Mouse (Mus musculus) midbrain, embryonic 15.5 days (tissue): Measurements from ENCODE around the gene Plch1. TPM values are rescaled to one million over a fixed set of nuclear protein-coding genes. Genes with fewer than 3 reads are reported as not detected.

Experiments
- ATAC-seq: fragments of 200-750 bp; cut with Nextera tagmentation; replicated peaks from 2 replicates; pipeline ENCODE4 v1.8.0; 2017; ENCODE audit warnings: moderate TSS enrichment
- H3K27ac ChIP-seq: fragments of 300-500 bp; sonication (generic); 2 replicates; pipeline ENCODE4 v1.5.1; 2015; ENCODE audit warnings: mild to moderate bottlenecking, inconsistent platforms
- H3K27me3 ChIP-seq: fragments of 300-500 bp; sonication (generic); replicated peaks from 2 replicates; pipeline ENCODE4 v1.6.1; 2015; ENCODE audit warnings: inconsistent platforms
- H3K36me3 ChIP-seq: fragments of 300-500 bp; sonication (generic); replicated peaks from 2 replicates; pipeline ENCODE4 v1.6.1; 2015; ENCODE audit warnings: inconsistent platforms
- H3K4me1 ChIP-seq: fragments of 300-500 bp; sonication (generic); 2 replicates; pipeline ENCODE4 v1.6.1; 2015; ENCODE audit warnings: inconsistent platforms
- H3K4me2 ChIP-seq: fragments of 300-500 bp; sonication (generic); 2 replicates; pipeline ENCODE4 v1.6.1; 2015; ENCODE audit warnings: inconsistent platforms, mild to moderate bottlenecking, moderate library complexity
- H3K4me3 ChIP-seq: fragments of 300-500 bp; sonication (generic); 2 replicates; pipeline ENCODE4 v1.5.1; 2015; ENCODE audit warnings: mild to moderate bottlenecking, inconsistent platforms
- H3K9ac ChIP-seq: fragments of 300-500 bp; sonication (generic); 2 replicates; pipeline ENCODE4 v1.6.1; 2015; ENCODE audit warnings: mild to moderate bottlenecking, inconsistent platforms
- H3K9me3 ChIP-seq: fragments of 300-500 bp; sonication (generic); 2 replicates; pipeline ENCODE4 v1.6.1; 2016; ENCODE audit warnings: inconsistent platforms
- WGBS: fragments of 180-500 bp; shearing (Covaris S2); methylation state at CpG from one replicate; pipeline ENCODE4 v1.1.7; 2015; ENCODE audit warnings: mixed read lengths; 5-methylcytosine and 5-hydroxymethylcytosine counted together
- polyA plus RNA-seq: library from polyadenylated mRNA; unstranded; fragments of >200 nt; fragmentation: Nextera tagmentation; extraction: Ambion mirVana; gene quantifications from 2 replicates; pipeline ENCODE4 v1.2.1, GENCODE M21; 2015

Plch1 gene
- polyA plus RNA-seq, 1 experiment from 2014 or later = 11.0 TPM

DNA sequence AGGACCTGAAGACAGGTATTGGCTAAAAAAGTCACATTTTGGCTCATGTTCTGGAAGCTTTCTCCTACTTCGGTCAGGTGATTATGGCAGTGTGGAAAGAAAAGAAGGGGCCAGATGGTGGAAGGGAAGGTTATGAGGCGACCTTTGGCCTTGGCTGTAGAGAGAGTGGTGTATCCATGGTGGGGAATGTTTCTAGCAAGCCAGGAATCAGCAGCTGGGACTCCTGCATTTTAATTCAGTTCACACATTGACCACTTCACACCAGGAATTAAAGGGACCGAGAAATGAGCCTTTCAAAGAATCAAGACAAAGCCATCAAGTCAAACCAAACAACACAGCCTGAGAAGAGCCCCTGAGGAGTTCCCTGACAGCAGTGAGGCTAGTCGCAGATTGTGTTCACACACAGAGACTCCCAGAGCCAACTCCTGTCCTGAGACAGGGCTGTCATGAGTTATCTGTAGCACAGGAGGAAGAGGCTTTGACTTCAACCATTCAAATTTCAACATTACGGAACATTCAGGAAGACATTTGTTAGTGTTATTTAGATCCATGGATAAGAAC is 112.4 kb downstream of the Plch1 start:
- no peak overlapping the region for H3K4me3 ChIP-seq
- H3K9ac ChIP-seq = no peak overlapping the region
- ATAC-seq = no peak
- no peak overlapping the region for H3K4me2 ChIP-seq
- H3K9me3 ChIP-seq = no peaks in the 10 kb centered on the region
- H3K36me3 ChIP-seq = no peaks in the 10 kb centered on the region
- no peak overlapping the region for H3K27ac ChIP-seq
- H3K4me1 ChIP-seq = no peaks in the 10 kb centered on the region
- 46% methylated on average over 5 of the region's 5 CpGs for WGBS
- H3K27me3 ChIP-seq = no peaks in the 10 kb centered on the region

DNA sequence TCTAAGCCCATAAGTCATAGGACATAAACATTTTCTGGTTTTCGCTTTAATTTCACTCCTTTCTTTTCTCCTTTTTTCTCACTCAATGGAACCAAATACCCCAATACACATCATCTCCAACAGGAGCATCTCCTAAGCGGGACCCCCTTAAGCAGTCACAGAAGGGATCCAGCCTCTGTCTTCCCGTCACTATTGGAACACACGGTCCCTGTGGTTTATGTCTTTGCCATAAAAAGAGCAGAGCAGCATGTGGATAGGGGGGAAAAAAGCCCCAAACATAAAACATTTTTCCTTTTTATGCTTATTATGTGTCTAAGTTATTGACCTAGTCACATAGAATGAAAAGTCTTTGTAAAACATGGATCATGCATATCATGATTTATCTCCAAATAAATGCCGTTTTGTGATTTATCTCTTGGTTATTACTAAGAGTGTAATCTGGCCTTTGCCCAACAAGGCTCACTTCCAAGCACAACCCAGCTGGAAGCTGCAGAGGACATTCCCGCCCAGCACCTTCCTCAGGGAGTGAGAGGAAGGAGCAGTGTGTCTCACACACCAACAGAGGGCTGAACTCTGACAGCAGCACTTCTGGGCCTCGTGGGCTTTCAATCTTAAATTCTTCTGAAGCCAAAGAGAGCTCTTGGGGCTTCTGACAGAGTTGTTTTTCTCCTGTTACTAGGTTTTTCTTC is 126.5 kb downstream of the Plch1 start:
- 82% methylated on average over 7 of the region's 7 CpGs for WGBS
- ATAC-seq = no peak
- no peak overlapping the region for H3K4me2 ChIP-seq
- H3K4me3 ChIP-seq = no peak overlapping the region
- no peak overlapping the region for H3K9ac ChIP-seq
- no peaks in the 10 kb centered on the region for H3K4me1 ChIP-seq
- H3K27me3 ChIP-seq = no peaks in the 10 kb centered on the region
- H3K27ac ChIP-seq = no peak overlapping the region
- H3K36me3 ChIP-seq = no peaks in the 10 kb centered on the region
- H3K9me3 ChIP-seq = no peaks in the 10 kb centered on the region

GRCm38 (mm10) chr3:63760821-63761220 is 138.5 kb downstream of the Plch1 start:
- WGBS = 70% methylated on average over 1 of the region's 1 CpGs
- ATAC-seq = no peak
- H3K4me2 ChIP-seq = no peak overlapping the region

GRCm38 (mm10) chr3:63740073-63740472 is 159.2 kb downstream of the Plch1 start:
- WGBS = 32% methylated on average over 2 of the region's 2 CpGs
- no peak overlapping the region for H3K27ac ChIP-seq
- no peaks in the 10 kb centered on the region for H3K27me3 ChIP-seq
- no peak overlapping the region for H3K4me3 ChIP-seq
- H3K4me2 ChIP-seq = no peak overlapping the region
- H3K9ac ChIP-seq = no peak overlapping the region
- H3K4me1 ChIP-seq = 0 out of 2 replicates have a peak, but pooled peaks cover 3% of the 10 kb centered on the region
- H3K9me3 ChIP-seq = no peaks in the 10 kb centered on the region
- ATAC-seq = peak; percentile 67
- no peaks in the 10 kb centered on the region for H3K36me3 ChIP-seq

More at GRCm38 (mm10) chr3:63760821-63761220, 138.5 kb downstream of the Plch1 start:
- Histone ChIP-seq H3K9me3 (no peaks in the 10 kb centered on the region), H3K36me3 (no peaks in the 10 kb centered on the region), H3K9ac (no peak overlapping the region), H3K4me1 (no peaks in the 10 kb centered on the region), H3K27me3 (no peaks in the 10 kb centered on the region), H3K27ac (no peak overlapping the region), H3K4me3 (no peak overlapping the region)

DNA sequence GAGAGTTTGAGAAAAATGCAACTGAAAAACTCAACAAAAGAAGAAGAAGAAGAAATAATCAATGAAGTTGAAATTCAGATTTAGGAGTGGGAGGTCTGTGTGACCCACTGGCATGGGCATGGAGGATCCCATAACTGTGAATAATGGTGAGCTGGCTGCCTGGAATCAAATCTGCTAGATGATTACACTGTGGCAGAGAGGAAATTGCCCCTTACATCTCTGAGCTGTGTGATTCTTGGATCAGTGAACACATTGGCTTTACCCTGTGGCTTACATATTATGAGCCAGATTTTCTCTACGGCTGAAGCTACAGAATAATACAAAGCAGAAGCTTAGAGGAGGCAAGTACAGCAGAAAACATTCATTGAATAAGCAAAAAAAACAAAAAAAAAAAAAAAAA is 170.9 kb downstream of the Plch1 start:
- WGBS = 70% methylated on average over 1 of the region's 1 CpGs
- H3K9ac ChIP-seq = no peak overlapping the region
- H3K36me3 ChIP-seq = no peaks in the 10 kb centered on the region
- no peak overlapping the region for H3K4me3 ChIP-seq
- no peak overlapping the region for H3K4me2 ChIP-seq
- ATAC-seq = 0 out of 2 replicates have a peak, but pooled peaks have one; percentile 10
- no peaks in the 10 kb centered on the region for H3K9me3 ChIP-seq
- H3K4me1 ChIP-seq = peaks cover 14% of the 10 kb centered on the region
- H3K27ac ChIP-seq = no peak overlapping the region
- H3K27me3 ChIP-seq = no peaks in the 10 kb centered on the region

- H3K9me3 ChIP-seq = no peaks in the 10 kb centered on the region
- ATAC-seq = peak; percentile 74
- H3K27ac ChIP-seq = peak overlapping the region; percentile 69
- no peak overlapping the region for H3K4me3 ChIP-seq
- no peaks in the 10 kb centered on the region for H3K36me3 ChIP-seq
- H3K4me1 ChIP-seq = peaks cover 14% of the 10 kb centered on the region
- WGBS = 47% methylated on average over 4 of the region's 4 CpGs
- no peaks in the 10 kb centered on the region for H3K27me3 ChIP-seq
- H3K4me2 ChIP-seq = no peak overlapping the region
- no peak overlapping the region for H3K9ac ChIP-seq
Measured at GRCm38 (mm10) chr3:63726667-63727342, 172.5 kb downstream of the Plch1 start.

- H3K27ac ChIP-seq = no peak overlapping the region
- no peak for ATAC-seq
- no peak overlapping the region for H3K4me2 ChIP-seq
- H3K4me3 ChIP-seq = no peak overlapping the region
- WGBS = 86% methylated on average over 2 of the region's 2 CpGs
- H3K27me3 ChIP-seq = no peaks in the 10 kb centered on the region
- no peaks in the 10 kb centered on the region for H3K4me1 ChIP-seq
- H3K9ac ChIP-seq = no peak overlapping the region
- no peaks in the 10 kb centered on the region for H3K9me3 ChIP-seq
- H3K36me3 ChIP-seq = no peaks in the 10 kb centered on the region
Measured at GRCm38 (mm10) chr3:63693694-63694093, 205.6 kb downstream of the Plch1 start.

DNA sequence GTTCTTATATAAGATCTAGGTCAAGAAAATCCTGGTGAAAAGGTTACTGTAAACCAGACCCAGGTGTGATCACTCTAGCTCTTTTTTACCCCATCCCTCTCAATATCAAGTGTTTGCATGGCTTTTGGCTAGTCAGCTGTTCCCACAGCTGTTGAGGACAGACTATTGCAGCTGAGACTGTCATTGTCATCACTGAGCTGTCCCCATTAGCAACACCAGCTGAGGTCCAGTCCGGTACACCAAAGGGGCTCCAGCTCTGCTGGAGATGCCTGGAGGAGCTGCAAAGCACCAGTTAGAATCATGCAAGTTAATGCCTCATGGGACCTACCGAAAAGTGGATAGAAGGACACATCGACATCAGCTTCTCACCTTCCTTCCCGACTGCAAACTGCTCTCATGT is 206.5 kb downstream of the Plch1 start:
- no peak overlapping the region for H3K4me2 ChIP-seq
- no peaks in the 10 kb centered on the region for H3K36me3 ChIP-seq
- no peak overlapping the region for H3K4me3 ChIP-seq
- H3K4me1 ChIP-seq = no peaks in the 10 kb centered on the region
- 72% methylated on average over 4 of the region's 4 CpGs for WGBS
- no peak overlapping the region for H3K27ac ChIP-seq
- ATAC-seq = no peak; the same call in 1 of the 2 replicates
- H3K27me3 ChIP-seq = no peaks in the 10 kb centered on the region
- no peaks in the 10 kb centered on the region for H3K9me3 ChIP-seq
- no peak overlapping the region for H3K9ac ChIP-seq

DNA sequence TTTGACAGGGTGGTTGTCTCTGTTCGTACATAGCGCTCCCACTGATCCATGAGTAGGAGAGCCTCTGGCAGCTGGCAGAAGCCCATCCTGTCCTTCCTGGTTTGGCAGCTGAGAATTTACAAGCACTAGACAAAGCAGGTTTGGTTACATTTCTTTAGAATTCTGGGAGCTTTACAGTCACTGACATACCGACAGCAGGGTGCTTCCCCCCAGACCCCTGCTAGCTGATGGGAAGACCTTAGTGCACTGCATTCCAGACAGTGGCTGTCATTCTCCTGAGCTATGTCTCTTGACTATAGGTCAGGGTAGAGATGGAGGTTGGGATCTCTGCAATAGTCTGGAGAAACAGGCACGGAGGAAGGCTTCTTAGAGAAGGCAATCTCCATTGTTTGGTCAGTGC is 230.5 kb downstream of the Plch1 start:
- no peak overlapping the region for H3K9ac ChIP-seq
- H3K36me3 ChIP-seq = no peaks in the 10 kb centered on the region
- no peak for ATAC-seq
- 0 out of 2 replicates have a peak, but pooled peaks cover 3% of the 10 kb centered on the region for H3K4me1 ChIP-seq
- no peaks in the 10 kb centered on the region for H3K9me3 ChIP-seq
- H3K27me3 ChIP-seq = no peaks in the 10 kb centered on the region
- 70% methylated on average over 4 of the region's 4 CpGs for WGBS
- no peak overlapping the region for H3K4me3 ChIP-seq
- no peak overlapping the region for H3K4me2 ChIP-seq
- H3K27ac ChIP-seq = no peak overlapping the region

GRCm38 (mm10) chr3:63665307-63665706 is 234.0 kb downstream of the Plch1 start:
- Histone ChIP-seq H3K4me2 (no peak overlapping the region), H3K9me3 (no peaks in the 10 kb centered on the region), H3K27me3 (no peaks in the 10 kb centered on the region), H3K4me3 (no peak overlapping the region), H3K36me3 (no peaks in the 10 kb centered on the region), H3K27ac (no peak overlapping the region), H3K4me1 (0 out of 2 replicates have a peak, but pooled peaks cover 3% of the 10 kb centered on the region), H3K9ac (no peak overlapping the region)
- no peak for ATAC-seq
- WGBS = 77% methylated on average over 3 of the region's 3 CpGs

GRCm38 (mm10) chr3:63664575-63665243 is 234.6 kb downstream of the Plch1 start:
- Histone ChIP-seq H3K4me2 (no peak overlapping the region), H3K36me3 (no peaks in the 10 kb centered on the region), H3K27ac (no peak overlapping the region), H3K4me1 (0 out of 2 replicates have a peak, but pooled peaks cover 3% of the 10 kb centered on the region), H3K4me3 (no peak overlapping the region), H3K27me3 (no peaks in the 10 kb centered on the region), H3K9ac (no peak overlapping the region), H3K9me3 (no peaks in the 10 kb centered on the region)
- 59% methylated on average over 6 of the region's 6 CpGs for WGBS
- ATAC-seq = peak; percentile 79
